Mouse (Mus musculus): Measurements from ENCODE around the gene Alpi.

Alpi gene

GRCm38 (mm10) chr1:87059042-87059665 lies 42.3 kb downstream of the Alpi start:
- DNase-seq = no peak

- DNase-seq = no peak
Measured at GRCm38 (mm10) chr1:87057075-87057474, 44.3 kb downstream of the Alpi start.

GRCm38 (mm10) chr1:87051369-87051768 lies 50.0 kb downstream of the Alpi start:
- DNase-seq = no peak

- no peak for DNase-seq
Measured at GRCm38 (mm10) chr1:87050700-87051099, 50.7 kb downstream of the Alpi start.

- no peak for DNase-seq
Measured at GRCm38 (mm10) chr1:87050072-87050471, 51.3 kb downstream of the Alpi start.
